Mouse (Mus musculus) midbrain, embryonic 15.5 days (tissue): Measurements from ENCODE around the gene Hist2h2ab. TPM values are rescaled to one million over a fixed set of nuclear protein-coding genes. Genes with fewer than 3 reads are reported as not detected.

Experiments
- ATAC-seq: fragments of 200-750 bp; cut with Nextera tagmentation; replicated peaks from 2 replicates; pipeline ENCODE4 v1.8.0; 2017; ENCODE audit warnings: moderate TSS enrichment
- H3K27ac ChIP-seq: fragments of 300-500 bp; sonication (generic); 2 replicates; pipeline ENCODE4 v1.5.1; 2015; ENCODE audit warnings: mild to moderate bottlenecking, inconsistent platforms
- H3K27me3 ChIP-seq: fragments of 300-500 bp; sonication (generic); replicated peaks from 2 replicates; pipeline ENCODE4 v1.6.1; 2015; ENCODE audit warnings: inconsistent platforms
- H3K36me3 ChIP-seq: fragments of 300-500 bp; sonication (generic); replicated peaks from 2 replicates; pipeline ENCODE4 v1.6.1; 2015; ENCODE audit warnings: inconsistent platforms
- H3K4me1 ChIP-seq: fragments of 300-500 bp; sonication (generic); 2 replicates; pipeline ENCODE4 v1.6.1; 2015; ENCODE audit warnings: inconsistent platforms
- H3K4me2 ChIP-seq: fragments of 300-500 bp; sonication (generic); 2 replicates; pipeline ENCODE4 v1.6.1; 2015; ENCODE audit warnings: inconsistent platforms, mild to moderate bottlenecking, moderate library complexity
- H3K4me3 ChIP-seq: fragments of 300-500 bp; sonication (generic); 2 replicates; pipeline ENCODE4 v1.5.1; 2015; ENCODE audit warnings: mild to moderate bottlenecking, inconsistent platforms
- H3K9ac ChIP-seq: fragments of 300-500 bp; sonication (generic); 2 replicates; pipeline ENCODE4 v1.6.1; 2015; ENCODE audit warnings: mild to moderate bottlenecking, inconsistent platforms
- H3K9me3 ChIP-seq: fragments of 300-500 bp; sonication (generic); 2 replicates; pipeline ENCODE4 v1.6.1; 2016; ENCODE audit warnings: inconsistent platforms
- WGBS: fragments of 180-500 bp; shearing (Covaris S2); methylation state at CpG from one replicate; pipeline ENCODE4 v1.1.7; 2015; ENCODE audit warnings: mixed read lengths; 5-methylcytosine and 5-hydroxymethylcytosine counted together
- polyA plus RNA-seq: library from polyadenylated mRNA; unstranded; fragments of >200 nt; fragmentation: Nextera tagmentation; extraction: Ambion mirVana; gene quantifications from 2 replicates; pipeline ENCODE4 v1.2.1, GENCODE M21; 2015

Hist2h2ab gene
- polyA plus RNA-seq, 1 experiment from 2014 or later = 0.92 TPM

GRCm38 (mm10) chr3:96255926-96256593 lies 36.4 kb downstream of the Hist2h2ab start:
- Histone ChIP-seq H3K4me1 (peaks cover under 1% of the 10 kb centered on the region; the same call in 1 of the 2 replicates), H3K27ac (no peak overlapping the region), H3K4me2 (no peak overlapping the region), H3K4me3 (no peak overlapping the region), H3K27me3 (no peaks in the 10 kb centered on the region), H3K36me3 (no peaks in the 10 kb centered on the region), H3K9me3 (no peaks in the 10 kb centered on the region), H3K9ac (no peak overlapping the region)
- ATAC-seq = no peak
- WGBS = 84% methylated on average over 5 of the region's 5 CpGs

GRCm38 (mm10) chr3:96257190-96257589 lies 37.5 kb downstream of the Hist2h2ab start:
- Histone ChIP-seq H3K27ac (no peak overlapping the region), H3K27me3 (no peaks in the 10 kb centered on the region), H3K9ac (no peak overlapping the region), H3K36me3 (no peaks in the 10 kb centered on the region), H3K4me3 (no peak overlapping the region), H3K4me1 (peaks cover 12% of the 10 kb centered on the region), H3K9me3 (no peaks in the 10 kb centered on the region), H3K4me2 (no peak overlapping the region)
- ATAC-seq = no peak
- 83% methylated on average over 3 of the region's 3 CpGs for WGBS

- H3K9ac ChIP-seq = no peak overlapping the region
- no peaks in the 10 kb centered on the region for H3K9me3 ChIP-seq
- no peak overlapping the region for H3K4me3 ChIP-seq
- ATAC-seq = no peak
- H3K4me1 ChIP-seq = peaks cover 27% of the 10 kb centered on the region
- H3K36me3 ChIP-seq = no peaks in the 10 kb centered on the region
- no peak overlapping the region for H3K4me2 ChIP-seq
- WGBS = 95% methylated on average over 5 of the region's 5 CpGs
- H3K27ac ChIP-seq = no peak overlapping the region
- no peaks in the 10 kb centered on the region for H3K27me3 ChIP-seq
Observed at GRCm38 (mm10) chr3:96260220-96260619, 40.6 kb downstream of the Hist2h2ab start.

- Histone ChIP-seq H3K9ac (peak overlapping the region; percentile 74), H3K36me3 (no peaks in the 10 kb centered on the region), H3K27ac (peak overlapping the region; percentile 98), H3K4me2 (peak overlapping the region; percentile 72), H3K4me3 (peak overlapping the region; percentile 62), H3K9me3 (no peaks in the 10 kb centered on the region), H3K4me1 (peaks cover 27% of the 10 kb centered on the region), H3K27me3 (no peaks in the 10 kb centered on the region)
- no peak for ATAC-seq
- WGBS = 53% methylated on average over 3 of the region's 3 CpGs
Observed at GRCm38 (mm10) chr3:96261623-96262022, 42.0 kb downstream of the Hist2h2ab start.

- WGBS = under 1% methylated on average over 19 of the region's 19 CpGs
Observed at GRCm38 (mm10) chr3:96262216-96262875, 42.7 kb downstream of the Hist2h2ab start.

GRCm38 (mm10) chr3:96262979-96263550 lies 43.4 kb downstream of the Hist2h2ab start, which contains the start of gene Hist2h4:
Gene Hist2h4 (minus strand): TSS chr3:96263311.
- under 1% methylated on average over 40 of the region's 40 CpGs for WGBS
- peak within 1 kb of the TSS; percentile 62 for H3K4me3 ChIP-seq
- ATAC-seq = peak; percentile 90
- peaks cover 33% of the 10 kb centered on the region for H3K4me1 ChIP-seq
- no peaks in the 10 kb centered on the region for H3K9me3 ChIP-seq
- peak within 1 kb of the TSS; percentile 74 for H3K9ac ChIP-seq
- peak within 1 kb of the TSS; percentile 72 for H3K4me2 ChIP-seq
- H3K36me3 ChIP-seq = no peaks in the 10 kb centered on the region
- no peaks in the 10 kb centered on the region for H3K27me3 ChIP-seq
- peak within 1 kb of the TSS; percentile 98 for H3K27ac ChIP-seq

More at GRCm38 (mm10) chr3:96262216-96262875, 42.7 kb downstream of the Hist2h2ab start:
- H3K9ac ChIP-seq = peak overlapping the region; percentile 74
- H3K27me3 ChIP-seq = no peaks in the 10 kb centered on the region
- H3K27ac ChIP-seq = peak overlapping the region; percentile 98
- peak; percentile 78 for ATAC-seq
- H3K4me3 ChIP-seq = peak overlapping the region; percentile 62
- no peaks in the 10 kb centered on the region for H3K36me3 ChIP-seq
- peak overlapping the region; percentile 72 for H3K4me2 ChIP-seq
- no peaks in the 10 kb centered on the region for H3K9me3 ChIP-seq
- H3K4me1 ChIP-seq = peaks cover 27% of the 10 kb centered on the region

- H3K4me1 ChIP-seq = peaks cover 35% of the 10 kb centered on the region
- H3K27ac ChIP-seq = peak overlapping the region; percentile 98
- H3K36me3 ChIP-seq = no peaks in the 10 kb centered on the region
- H3K9me3 ChIP-seq = no peaks in the 10 kb centered on the region
- peak overlapping the region; percentile 72 for H3K4me2 ChIP-seq
- H3K9ac ChIP-seq = peak overlapping the region; percentile 34
- peak; percentile 43 for ATAC-seq
- peak overlapping the region; percentile 62 for H3K4me3 ChIP-seq
- H3K27me3 ChIP-seq = no peaks in the 10 kb centered on the region
- 3% methylated on average over 27 of the region's 27 CpGs for WGBS
Observed at GRCm38 (mm10) chr3:96263558-96264403, 44.1 kb downstream of the Hist2h2ab start.

GRCm38 (mm10) chr3:96264404-96264949 lies 44.8 kb downstream of the Hist2h2ab start:
- Histone ChIP-seq H3K27me3 (no peaks in the 10 kb centered on the region), H3K9me3 (no peaks in the 10 kb centered on the region), H3K9ac (no peak overlapping the region), H3K4me1 (peaks cover 35% of the 10 kb centered on the region), H3K36me3 (no peaks in the 10 kb centered on the region), H3K4me3 (0 out of 2 replicates have a peak overlapping the region, but pooled peaks have one; percentile 62), H3K27ac (peak overlapping the region; percentile 98), H3K4me2 (peak overlapping the region; percentile 72)
- ATAC-seq = no peak
- 65% methylated on average over 7 of the region's 7 CpGs for WGBS

GRCm38 (mm10) chr3:96266132-96266710 lies 46.6 kb downstream of the Hist2h2ab start:
- H3K27me3 ChIP-seq = no peaks in the 10 kb centered on the region
- no peaks in the 10 kb centered on the region for H3K36me3 ChIP-seq
- no peak overlapping the region for H3K9ac ChIP-seq
- H3K9me3 ChIP-seq = no peaks in the 10 kb centered on the region
- ATAC-seq = no peak
- H3K4me2 ChIP-seq = no peak overlapping the region
- peaks cover 37% of the 10 kb centered on the region for H3K4me1 ChIP-seq
- no peak overlapping the region for H3K4me3 ChIP-seq
- H3K27ac ChIP-seq = no peak overlapping the region
- 94% methylated on average over 8 of the region's 8 CpGs for WGBS

- peaks cover 23% of the 10 kb centered on the region for H3K4me1 ChIP-seq
- no peak overlapping the region for H3K9ac ChIP-seq
- no peaks in the 10 kb centered on the region for H3K36me3 ChIP-seq
- ATAC-seq = no peak
- H3K27me3 ChIP-seq = no peaks in the 10 kb centered on the region
- H3K4me2 ChIP-seq = no peak overlapping the region
- WGBS = 79% methylated on average over 4 of the region's 4 CpGs
- no peaks in the 10 kb centered on the region for H3K9me3 ChIP-seq
- no peak overlapping the region for H3K4me3 ChIP-seq
- no peak overlapping the region for H3K27ac ChIP-seq
Observed at GRCm38 (mm10) chr3:96267541-96267940, 47.9 kb downstream of the Hist2h2ab start.

- 22% methylated on average over 29 of the region's 30 CpGs for WGBS
- Histone ChIP-seq H3K4me1 (peaks cover 23% of the 10 kb centered on the region), H3K4me2 (peak within 1 kb of the TSS; percentile 86), H3K9me3 (no peaks in the 10 kb centered on the region), H3K4me3 (peak within 1 kb of the TSS; percentile 48), H3K27me3 (no peaks in the 10 kb centered on the region), H3K36me3 (no peaks in the 10 kb centered on the region), H3K27ac (peak within 1 kb of the TSS; percentile 95), H3K9ac (peak within 1 kb of the TSS; percentile 48)
- ATAC-seq = peak; percentile 52
Observed at GRCm38 (mm10) chr3:96268051-96268775, 48.5 kb downstream of the Hist2h2ab start, which contains the start of gene Hist2h3b. Gene Hist2h3b (plus strand): TSS chr3:96268654.
